Mouse (Mus musculus): ENCODE measurements around the gene Mars2. TPM values are rescaled to one million over a fixed set of nuclear protein-coding genes. Genes with fewer than 3 reads are reported as not detected.

The Mars2 gene
- polyA plus RNA-seq, 1 experiment from 2014 or later = 2.7 TPM

DNA sequence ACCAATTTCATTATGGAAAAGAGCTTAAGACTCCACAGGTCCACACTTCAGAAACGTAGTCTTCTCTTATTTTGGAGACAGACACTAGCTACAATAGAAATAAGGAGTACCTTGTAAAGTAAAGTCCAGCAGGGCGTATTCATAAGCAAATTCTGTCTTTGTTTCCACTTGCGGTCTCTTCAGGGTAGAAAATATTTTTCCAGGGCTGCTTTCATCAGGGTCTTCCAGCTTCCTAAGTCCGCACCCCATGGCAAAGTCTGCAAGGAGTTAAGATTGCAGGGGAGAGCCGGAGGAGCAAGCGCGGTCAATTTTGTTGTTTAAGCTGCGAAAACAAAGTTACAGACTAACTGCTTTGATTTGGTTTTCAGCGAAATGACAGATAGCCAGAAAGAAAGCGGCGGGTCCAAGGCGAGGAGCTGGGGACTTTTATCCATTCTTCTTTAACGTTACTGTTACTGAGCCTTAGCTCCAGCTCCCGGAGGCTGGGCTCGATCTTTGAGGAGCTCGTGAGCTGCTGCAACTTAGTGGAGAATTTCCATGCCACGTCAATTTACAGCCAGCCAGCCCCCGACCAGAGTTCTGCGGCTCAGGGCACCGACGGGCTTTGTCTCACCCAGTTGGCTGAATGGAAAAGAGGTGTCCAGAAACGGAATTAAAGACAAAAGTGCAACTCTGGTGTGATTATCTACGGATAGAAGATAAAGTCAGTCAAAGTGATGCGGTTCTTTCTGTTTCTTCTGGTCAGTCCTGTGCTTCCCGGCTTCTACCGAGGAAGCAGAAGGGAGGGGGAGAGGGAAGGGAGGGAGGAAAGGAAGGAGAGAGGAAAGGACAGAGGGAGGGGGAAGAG is 10.7 kb upstream of the Mars2 start, which contains the start of gene Rftn2:
Gene Rftn2 (minus strand): TSS at position 772 of the 847 bp plus-strand sequence.
- peak within 1 kb of the TSS; percentile 85 for H3K27ac ChIP-seq
- DNase-seq (ENCODE audit: low spot score) = peak; percentile 67
- peak within 1 kb of the TSS; percentile 57 for H3K4me3 ChIP-seq
- H3K27me3 ChIP-seq (ENCODE audit: insufficient read depth, poor library complexity, severe bottlenecking) = 0 out of 2 replicates have a peak, but pooled peaks cover 6% of the 10 kb centered on the region
- 1% methylated on average over 26 of the region's 26 CpGs for WGBS
- H3K36me3 ChIP-seq = no peaks in the 10 kb centered on the region
- H3K4me1 ChIP-seq (replicated peaks) = peaks cover 31% of the 10 kb centered on the region
- H3K9me3 ChIP-seq = no peaks in the 10 kb centered on the region

DNA sequence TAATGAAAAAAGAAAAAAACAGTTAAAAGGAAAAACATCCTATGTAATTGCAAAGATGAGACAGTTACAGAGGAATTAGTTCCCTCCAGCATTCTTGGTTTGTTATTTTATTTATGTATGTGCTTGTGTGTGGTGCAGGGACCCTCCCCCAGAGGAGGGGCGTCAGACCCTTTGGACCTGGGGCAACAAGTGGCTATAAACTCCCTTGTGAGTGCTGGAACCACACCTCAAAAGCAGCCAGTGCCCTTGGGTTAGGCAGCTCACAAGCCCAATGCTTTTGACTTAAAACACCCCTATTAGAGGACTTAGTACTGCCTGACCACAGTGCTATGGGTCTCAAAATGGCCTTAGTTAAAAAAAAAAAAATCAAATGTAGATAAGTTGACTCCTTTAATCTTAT is 9.6 kb upstream of the Mars2 start:
- no peak overlapping the region for H3K27ac ChIP-seq
- H3K36me3 ChIP-seq = no peaks in the 10 kb centered on the region
- WGBS = 26% methylated on average over 1 of the region's 1 CpGs
- H3K27me3 ChIP-seq (ENCODE audit: insufficient read depth, poor library complexity, severe bottlenecking) = 0 out of 2 replicates have a peak, but pooled peaks cover 6% of the 10 kb centered on the region
- DNase-seq (ENCODE audit: low spot score) = no peak
- H3K9me3 ChIP-seq = no peaks in the 10 kb centered on the region
- peaks cover 31% of the 10 kb centered on the region for H3K4me1 ChIP-seq (replicated peaks)
- no peak overlapping the region for H3K4me3 ChIP-seq

DNA sequence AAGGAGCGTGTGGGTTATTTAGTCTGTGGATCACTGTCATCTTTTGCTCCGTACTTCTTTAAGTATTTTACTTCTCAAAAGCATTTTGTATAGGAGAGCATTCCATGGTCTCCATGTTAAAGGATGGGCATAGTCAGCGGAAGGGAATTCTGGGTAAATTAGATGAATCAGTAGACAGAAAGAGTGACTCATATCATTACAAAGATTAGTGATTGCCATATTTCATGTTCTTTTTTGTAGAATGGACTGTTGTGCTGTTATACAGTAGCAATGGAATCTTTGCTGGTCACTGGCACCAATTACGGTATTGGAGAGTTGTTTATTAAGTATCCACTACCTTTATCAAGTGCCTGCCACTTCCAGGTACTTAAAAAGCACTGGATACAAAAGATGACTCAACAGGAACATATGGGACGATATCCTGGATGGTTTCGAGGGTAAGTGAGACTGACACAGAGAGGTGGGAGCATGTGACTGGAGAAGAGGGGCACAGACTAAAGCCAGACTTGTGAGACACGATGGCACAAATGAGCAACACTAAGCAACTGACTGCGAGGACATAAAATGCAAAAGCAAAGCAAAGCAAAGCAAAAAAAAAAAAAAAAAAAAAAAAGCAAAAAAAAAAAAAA is 8.6 kb upstream of the Mars2 start:
- Histone ChIP-seq H3K4me3 (no peak overlapping the region), H3K36me3 (no peaks in the 10 kb centered on the region), H3K4me1 (replicated peaks) (peaks cover 31% of the 10 kb centered on the region), H3K27me3 (ENCODE audit: insufficient read depth, poor library complexity, severe bottlenecking) (0 out of 2 replicates have a peak, but pooled peaks cover 6% of the 10 kb centered on the region), H3K27ac (no peak overlapping the region), H3K9me3 (no peaks in the 10 kb centered on the region)
- no peak for DNase-seq (ENCODE audit: low spot score)
- WGBS = 89% methylated on average over 8 of the region's 8 CpGs

DNA sequence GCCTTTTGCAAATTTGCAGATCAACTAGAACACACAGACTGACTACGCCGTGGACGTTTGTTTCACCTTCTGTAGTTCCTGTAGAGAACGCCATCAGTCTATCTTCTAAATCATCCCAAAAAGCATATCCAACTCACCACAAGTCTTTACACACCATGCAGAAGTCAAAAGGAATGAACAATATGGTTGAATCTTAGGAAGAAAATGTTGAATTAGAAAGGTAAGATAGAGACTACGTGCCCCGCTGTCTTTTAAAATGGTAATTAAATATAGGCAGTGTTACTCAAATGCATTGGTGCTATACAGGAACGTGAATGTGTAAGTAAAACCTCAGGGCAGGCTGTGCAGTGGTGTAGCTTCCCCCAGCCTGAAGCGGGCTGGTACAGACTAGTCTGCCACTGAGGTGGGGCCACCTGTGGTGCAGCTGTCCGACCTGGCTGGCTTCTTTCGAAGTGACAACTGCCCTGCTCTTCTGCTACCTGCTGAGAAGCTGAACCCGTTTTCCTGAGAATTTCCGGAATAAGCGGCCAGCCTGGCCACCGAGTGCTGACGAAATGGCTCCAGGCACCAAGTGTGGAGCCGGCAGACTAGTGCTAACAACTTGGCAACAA is 2.0 kb upstream of the Mars2 start:
- H3K9me3 ChIP-seq = no peaks in the 10 kb centered on the region
- H3K27me3 ChIP-seq (ENCODE audit: insufficient read depth, poor library complexity, severe bottlenecking) = no peaks in the 10 kb centered on the region
- no peaks in the 10 kb centered on the region for H3K36me3 ChIP-seq
- no peak overlapping the region for H3K27ac ChIP-seq
- H3K4me1 ChIP-seq (replicated peaks) = peaks cover 24% of the 10 kb centered on the region
- no peak for DNase-seq (ENCODE audit: low spot score)
- no peak overlapping the region for H3K4me3 ChIP-seq
- 51% methylated on average over 16 of the region's 16 CpGs for WGBS

DNA sequence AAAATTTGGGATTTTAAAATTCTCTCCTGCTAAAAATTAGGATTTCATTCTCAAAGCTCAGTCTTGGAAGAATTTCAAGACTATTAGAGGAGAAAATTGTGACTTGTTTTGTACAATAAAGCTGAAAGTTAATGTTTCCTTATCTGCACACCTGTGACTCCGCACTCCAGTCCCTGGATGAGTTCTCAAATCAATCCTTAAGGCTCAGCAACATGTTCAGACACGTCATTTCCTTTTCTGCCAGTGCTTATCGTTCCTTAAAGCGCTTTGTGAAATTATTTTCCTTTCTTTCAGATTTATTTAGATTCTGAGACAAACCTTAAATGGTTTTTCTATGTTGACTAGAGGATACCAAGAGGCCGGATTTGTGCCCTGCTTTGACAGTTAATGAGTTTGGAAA is 490 bp upstream of the Mars2 start:
- Histone ChIP-seq H3K27me3 (ENCODE audit: insufficient read depth, poor library complexity, severe bottlenecking) (no peaks in the 10 kb centered on the region), H3K4me1 (replicated peaks) (peaks cover 36% of the 10 kb centered on the region), H3K4me3 (peak overlapping the region; percentile 73), H3K36me3 (no peaks in the 10 kb centered on the region; the same call in 1 of the 2 replicates), H3K27ac (peak overlapping the region; percentile 86), H3K9me3 (no peaks in the 10 kb centered on the region)
- WGBS = 42% methylated on average over 5 of the region's 5 CpGs
- no peak for DNase-seq (ENCODE audit: low spot score)

DNA sequence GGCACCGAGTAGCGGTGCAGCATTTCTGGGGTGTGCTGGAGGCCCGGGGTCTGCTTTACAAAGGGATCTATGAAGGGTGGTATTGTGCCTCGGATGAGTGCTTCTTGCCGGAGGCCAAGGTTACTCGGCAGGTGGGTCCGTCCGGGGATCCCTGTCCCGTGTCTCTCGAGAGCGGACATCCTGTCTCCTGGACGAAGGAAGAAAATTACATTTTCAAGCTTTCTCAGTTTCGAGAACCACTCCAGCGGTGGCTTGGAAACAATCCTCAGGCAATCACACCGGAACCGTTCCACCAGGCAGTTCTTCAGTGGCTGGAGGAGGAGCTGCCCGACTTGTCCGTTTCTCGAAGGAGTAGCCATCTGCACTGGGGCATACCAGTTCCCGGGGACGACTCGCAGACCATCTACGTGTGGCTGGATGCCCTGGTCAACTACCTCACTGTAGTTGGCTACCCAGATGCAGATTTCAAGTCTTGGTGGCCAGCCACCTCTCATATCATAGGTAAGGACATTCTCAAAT is 725 bp downstream of the Mars2 start:
- Histone ChIP-seq H3K4me1 (replicated peaks) (peaks cover 36% of the 10 kb centered on the region), H3K4me3 (peak overlapping the region; percentile 73), H3K27ac (peak overlapping the region; percentile 86), H3K36me3 (peaks cover 5% of the 10 kb centered on the region; the same call in 1 of the 2 replicates), H3K27me3 (ENCODE audit: insufficient read depth, poor library complexity, severe bottlenecking) (no peaks in the 10 kb centered on the region), H3K9me3 (no peaks in the 10 kb centered on the region)
- peak; percentile 43 for DNase-seq (ENCODE audit: low spot score)
- WGBS = under 1% methylated on average over 23 of the region's 23 CpGs

DNA sequence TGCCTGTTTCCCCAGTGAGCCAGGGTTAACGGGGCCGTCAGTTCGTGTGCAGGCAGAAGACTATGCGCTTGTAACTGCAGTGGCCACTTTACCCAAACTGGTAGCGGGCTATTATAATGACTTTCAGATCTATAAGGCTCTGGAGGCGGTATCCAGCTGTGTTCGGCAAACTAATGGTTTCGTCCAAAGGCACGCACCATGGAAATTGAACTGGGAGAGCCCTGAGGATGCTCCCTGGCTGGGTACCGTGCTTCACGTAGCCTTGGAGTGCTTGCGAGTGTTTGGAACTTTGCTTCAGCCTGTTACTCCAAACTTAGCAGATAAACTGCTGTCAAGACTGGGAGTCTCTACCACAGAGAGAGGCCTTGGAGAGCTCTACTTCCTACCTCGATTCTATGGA is 1.5 kb downstream of the Mars2 start:
- DNase-seq (ENCODE audit: low spot score) = no peak
- Histone ChIP-seq H3K9me3 (no peaks in the 10 kb centered on the region), H3K27me3 (ENCODE audit: insufficient read depth, poor library complexity, severe bottlenecking) (no peaks in the 10 kb centered on the region), H3K4me3 (peak overlapping the region; percentile 73), H3K27ac (peak overlapping the region; percentile 86; the same call in 1 of the 2 replicates), H3K4me1 (replicated peaks) (peaks cover 36% of the 10 kb centered on the region), H3K36me3 (peaks cover 5% of the 10 kb centered on the region; the same call in 1 of the 2 replicates)
- 32% methylated on average over 13 of the region's 13 CpGs for WGBS

DNA sequence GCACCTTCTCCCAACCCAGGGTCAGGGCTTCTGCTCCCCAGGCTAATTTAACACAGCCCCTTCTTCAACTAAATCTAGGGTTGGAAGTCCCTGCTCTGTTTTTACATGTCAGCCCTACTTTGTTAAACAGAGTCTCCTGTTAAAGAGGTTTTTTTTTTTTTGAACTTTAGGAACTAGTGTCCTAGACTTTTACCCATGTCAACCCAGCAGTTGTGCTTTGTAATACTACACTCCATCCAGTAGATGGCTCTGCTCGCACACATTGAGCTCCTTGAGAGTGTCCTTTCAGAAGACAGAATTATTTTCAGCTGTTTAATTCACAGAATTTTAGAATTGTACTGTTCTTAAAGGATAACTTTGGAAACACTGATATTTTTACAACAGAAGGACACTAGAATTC is 2.3 kb downstream of the Mars2 start:
- Histone ChIP-seq H3K4me1 (replicated peaks) (peaks cover 36% of the 10 kb centered on the region), H3K27ac (no peak overlapping the region), H3K9me3 (no peaks in the 10 kb centered on the region), H3K36me3 (peaks cover 5% of the 10 kb centered on the region; the same call in 1 of the 2 replicates), H3K4me3 (peak overlapping the region; percentile 73), H3K27me3 (ENCODE audit: insufficient read depth, poor library complexity, severe bottlenecking) (no peaks in the 10 kb centered on the region)
- WGBS = 5% methylated on average over 1 of the region's 1 CpGs
- no peak for DNase-seq (ENCODE audit: low spot score)

DNA sequence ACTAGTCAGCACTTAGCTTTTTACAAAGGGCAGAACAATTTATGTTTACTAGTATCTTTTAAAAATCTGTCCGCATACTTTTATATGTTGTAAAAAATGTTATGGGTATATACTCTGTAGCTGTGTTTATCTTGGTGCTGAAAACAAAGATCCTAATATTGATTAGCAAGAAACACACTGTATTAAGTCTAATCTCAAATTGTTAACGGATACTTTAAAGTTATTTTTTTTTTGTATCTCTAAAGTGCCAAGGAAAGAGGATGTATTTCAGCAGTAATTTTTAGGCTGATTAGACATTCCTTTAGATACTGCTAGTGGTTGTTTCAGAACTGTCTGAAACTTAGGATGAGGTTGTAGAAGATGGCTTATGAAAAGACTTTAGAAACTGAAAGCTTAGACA is 9.4 kb downstream of the Mars2 start:
- 86% methylated on average over 2 of the region's 2 CpGs for WGBS

DNA sequence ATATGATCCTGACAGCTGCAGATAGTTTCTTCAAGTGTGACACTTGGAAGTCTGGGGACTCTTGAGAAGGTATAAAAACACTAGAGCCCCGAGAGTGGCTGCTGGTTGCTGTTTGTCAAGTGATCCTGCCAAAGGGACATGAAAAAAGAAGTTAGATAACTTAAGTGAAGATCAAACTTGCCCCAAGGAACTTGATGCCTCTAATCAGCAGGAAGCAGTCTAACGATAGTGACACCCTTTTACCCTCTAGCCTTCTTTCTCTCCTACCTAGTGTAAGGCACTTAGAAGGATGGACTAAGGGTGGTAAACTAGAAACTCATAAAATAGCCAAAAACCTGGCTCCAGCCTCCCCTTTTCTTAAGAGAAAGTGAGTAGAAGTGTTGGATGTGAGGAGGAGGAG is 27.4 kb downstream of the Mars2 start:
- Histone ChIP-seq H3K4me3 (no peak overlapping the region), H3K4me1 (replicated peaks) (no peaks in the 10 kb centered on the region), H3K9me3 (no peaks in the 10 kb centered on the region), H3K36me3 (no peaks in the 10 kb centered on the region), H3K27ac (no peak overlapping the region), H3K27me3 (ENCODE audit: insufficient read depth, poor library complexity, severe bottlenecking) (no peaks in the 10 kb centered on the region)
- no peak for DNase-seq (ENCODE audit: low spot score)
- 69% methylated on average over 2 of the region's 2 CpGs for WGBS

More for the DNA sequence above, 9.4 kb downstream of the Mars2 start:
- Histone ChIP-seq H3K36me3 (0 out of 2 replicates have a peak, but pooled peaks cover 5% of the 10 kb centered on the region), H3K4me3 (no peak overlapping the region), H3K4me1 (replicated peaks) (no peaks in the 10 kb centered on the region), H3K27me3 (ENCODE audit: insufficient read depth, poor library complexity, severe bottlenecking) (no peaks in the 10 kb centered on the region), H3K27ac (no peak overlapping the region), H3K9me3 (no peaks in the 10 kb centered on the region)
- DNase-seq (ENCODE audit: low spot score) = no peak

DNA sequence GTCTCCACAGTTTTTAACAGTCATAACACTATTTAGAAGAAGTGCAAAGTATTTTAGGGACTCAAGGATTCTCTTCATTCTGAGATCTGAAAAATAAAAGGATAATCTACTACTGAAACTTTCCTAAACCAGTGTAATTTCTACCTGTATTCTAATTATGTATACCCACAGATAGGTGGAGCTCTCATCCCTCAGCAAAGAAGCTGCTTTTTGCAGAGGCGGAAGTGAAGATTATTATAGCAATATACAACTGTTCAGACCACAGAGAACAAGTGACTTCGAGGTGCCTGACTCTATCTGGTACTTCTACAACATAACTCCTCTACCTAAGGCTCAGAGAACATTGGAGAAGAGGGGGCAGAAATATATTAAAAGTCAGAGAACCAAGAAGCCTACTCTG is 28.5 kb downstream of the Mars2 start:
- DNase-seq (ENCODE audit: low spot score) = no peak
- H3K27me3 ChIP-seq (ENCODE audit: insufficient read depth, poor library complexity, severe bottlenecking) = no peaks in the 10 kb centered on the region
- H3K4me1 ChIP-seq (replicated peaks) = no peaks in the 10 kb centered on the region
- WGBS = 68% methylated on average over 2 of the region's 2 CpGs
- H3K9me3 ChIP-seq = no peaks in the 10 kb centered on the region
- H3K4me3 ChIP-seq = no peak overlapping the region
- H3K36me3 ChIP-seq = no peaks in the 10 kb centered on the region
- no peak overlapping the region for H3K27ac ChIP-seq

DNA sequence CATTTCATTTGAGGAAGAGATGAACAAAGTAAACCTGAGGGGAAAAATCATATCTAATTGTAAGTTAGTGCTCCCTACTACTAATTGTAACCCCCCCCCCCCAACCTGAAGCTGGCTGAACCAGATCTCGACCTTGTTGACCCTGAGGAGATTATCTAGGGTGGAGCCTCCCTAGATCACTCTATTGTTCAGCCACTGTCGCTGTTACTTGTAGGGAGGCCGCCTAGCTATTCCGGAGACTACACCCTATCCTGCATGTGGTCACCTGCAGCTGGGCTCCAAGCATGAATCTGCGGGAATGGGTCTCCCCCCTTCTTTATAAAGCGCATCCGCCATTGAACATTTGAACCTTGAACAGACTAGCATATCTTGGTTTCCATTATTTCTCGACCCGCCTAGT is 42.1 kb downstream of the Mars2 start:
- no peaks in the 10 kb centered on the region for H3K4me1 ChIP-seq (replicated peaks)
- no peak overlapping the region for H3K4me3 ChIP-seq
- H3K9me3 ChIP-seq = no peaks in the 10 kb centered on the region
- no peaks in the 10 kb centered on the region for H3K27me3 ChIP-seq (ENCODE audit: insufficient read depth, poor library complexity, severe bottlenecking)
- DNase-seq (ENCODE audit: low spot score) = no peak
- no peak overlapping the region for H3K27ac ChIP-seq
- H3K36me3 ChIP-seq = no peaks in the 10 kb centered on the region
- 74% methylated on average over 9 of the region's 9 CpGs for WGBS
